ENCODE assay signal across 9 mouse cellular contexts in the genomic region with DNA sequence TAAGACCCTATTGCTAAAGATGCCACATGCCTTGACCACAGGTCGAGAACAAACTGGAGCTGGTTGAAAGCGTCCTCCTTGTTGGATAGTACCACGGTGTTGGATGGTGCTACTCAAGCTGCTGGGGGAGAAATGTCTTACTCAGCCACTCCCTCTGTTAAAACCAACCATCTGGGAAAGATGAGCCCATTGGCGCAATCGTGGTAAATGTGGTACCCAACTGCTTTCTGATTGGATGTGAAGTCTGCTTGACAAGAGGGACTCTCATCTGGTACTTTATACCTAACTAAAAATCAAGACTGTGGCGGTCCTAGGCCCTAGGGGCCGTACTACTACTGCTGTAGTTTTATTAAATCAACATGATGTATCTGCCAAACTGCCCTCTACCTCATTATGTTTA. TPM values are rescaled to one million over a fixed set of nuclear protein-coding genes. Genes with fewer than 3 reads are reported as not detected.
DNase-seq lines count a peak whose midpoint lies in the region; ATAC-seq and TF ChIP-seq lines count a peak whose summit lies in the region.
"Had no signal": no experiment of that assay in that cellular context is flagged by ENCODE, and none has a peak within 500 bp of the region (broad histone marks: within the 10 kb centered on the region; RNA-seq: fewer than 3 reads in every experiment).

No protein-coding gene starts in this region.

- WGBS in heart, postnatal 0 days, result 80% methylated on average over 7 of the region's 7 CpGs
- 81% methylated on average over 7 of the region's 7 CpGs for WGBS in hindbrain, embryonic 10.5 days
- 80% methylated on average over 7 of the region's 7 CpGs for WGBS in midbrain, embryonic 12.5 days

- peaks cover 14% of the 10 kb centered on the region for H3K4me1 ChIP-seq in heart, postnatal 0 days (ENCODE audit: control insufficient read depth, insufficient read depth)
- peaks cover 59% of the 10 kb centered on the region for H3K4me1 ChIP-seq in G1E (ENCODE audit: insufficient read depth, low read depth, low read length)
- peaks cover 21% of the 10 kb centered on the region for H3K4me1 ChIP-seq in hindbrain, embryonic 10.5 days (replicated peaks)
- H3K4me1 ChIP-seq in midbrain, embryonic 12.5 days, result peaks cover 18% of the 10 kb centered on the region

- H3K36me3 ChIP-seq in heart, postnatal 0 days (replicated peaks; ENCODE audit: control insufficient read depth, insufficient read depth, low read length), result peaks cover 11% of the 10 kb centered on the region
- H3K36me3 ChIP-seq in G1E (replicated peaks), result peaks cover 71% of the 10 kb centered on the region
- H3K36me3 ChIP-seq in hindbrain, embryonic 10.5 days, result peaks cover 15% of the 10 kb centered on the region
- peaks cover 9% of the 10 kb centered on the region; the same call in 1 of the 2 replicates for H3K36me3 ChIP-seq in midbrain, embryonic 12.5 days

- no peak for TF ChIP-seq CTCF in heart, postnatal 0 days (IDR thresholded peaks at IDR 0.05; ENCODE audit: low read depth)
- TF ChIP-seq CTCF in G1E (IDR thresholded peaks at IDR 0.05; ENCODE audit: low read depth, low read length), result no peak

- peak overlapping the region; percentile 71; the same call in 1 of the 2 replicates for H3K9ac ChIP-seq in heart, postnatal 0 days (replicated peaks; ENCODE audit: low read depth, low read length)
- peak overlapping the region; percentile 58; the same call in 1 of the 2 replicates for H3K9ac ChIP-seq in midbrain, embryonic 12.5 days (replicated peaks)

- no peak for TF ChIP-seq EP300 in heart, postnatal 0 days (IDR thresholded peaks at IDR 0.05; ENCODE audit: low read depth)

- intact Hi-C loops in heart, postnatal 36 days (cut with DNase I), result loop anchor here (2.0 kb wide), 1 partner anchor 16 kb away; no protein-coding TSS in a partner anchor

- H3K4me3 ChIP-seq in heart, postnatal 0 days (ENCODE audit: low read depth, low read length), result peak overlapping the region; percentile 69
- peak overlapping the region; percentile 77 for H3K4me3 ChIP-seq in G1E (ENCODE audit: low read depth, low read length)
- H3K4me3 ChIP-seq in hindbrain, embryonic 10.5 days, result peak overlapping the region; percentile 75
- peak overlapping the region; percentile 66 for H3K4me3 ChIP-seq in midbrain, embryonic 12.5 days

- no peaks in the 10 kb centered on the region for H3K27me3 ChIP-seq in heart, postnatal 0 days (ENCODE audit: control insufficient read depth, insufficient read depth, low read length)
- H3K27me3 ChIP-seq in G1E (ENCODE audit: insufficient read depth, low read length), result no peaks in the 10 kb centered on the region
- no peaks in the 10 kb centered on the region for H3K27me3 ChIP-seq in hindbrain, embryonic 10.5 days (ENCODE audit: insufficient read depth, poor library complexity, severe bottlenecking)
- H3K27me3 ChIP-seq in midbrain, embryonic 12.5 days, result no peaks in the 10 kb centered on the region

- no peaks in the 10 kb centered on the region for H3K9me3 ChIP-seq in heart, postnatal 0 days (replicated peaks; ENCODE audit: control insufficient read depth, low read length)
- no peaks in the 10 kb centered on the region for H3K9me3 ChIP-seq in G1E (replicated peaks)
- no peaks in the 10 kb centered on the region for H3K9me3 ChIP-seq in hindbrain, embryonic 10.5 days
- no peaks in the 10 kb centered on the region for H3K9me3 ChIP-seq in midbrain, embryonic 12.5 days

- no peak overlapping the region for H3K27ac ChIP-seq in heart, postnatal 0 days (ENCODE audit: low read depth)
- no peak overlapping the region for H3K27ac ChIP-seq in hindbrain, embryonic 10.5 days
- no peak overlapping the region for H3K27ac ChIP-seq in midbrain, embryonic 12.5 days (replicated peaks)

- no peak for DNase-seq in heart, postnatal 0 days (ENCODE audit: low spot score)
- no peak for DNase-seq in heart, postnatal 36 days
- peak; percentile 39 for DNase-seq in G1E (ENCODE audit: low spot score)
- DNase-seq in hindbrain, embryonic 10.5 days (ENCODE audit: low spot score), result no peak
- no peak for DNase-seq in spleen, postnatal 36 days (ENCODE audit: low spot score in 2 of 2)
- DNase-seq in urinary bladder, postnatal 36 days (ENCODE audit: low spot score in 2 of 2), result no peak
- DNase-seq in left cerebral cortex, adult 8-10 months (ENCODE audit: low spot score in 2 of 2), result no peak

- H3K4me2 ChIP-seq in heart, postnatal 0 days (ENCODE audit: low read depth, low read length), result peak overlapping the region; percentile 70
- H3K4me2 ChIP-seq in midbrain, embryonic 12.5 days (replicated peaks), result peak overlapping the region; percentile 71

- no peak for ATAC-seq in heart, postnatal 0 days (ENCODE audit: insufficient read depth, low read depth)
- ATAC-seq in G1E (ENCODE audit: extremely low read depth, insufficient number of reproducible peaks, low FRiP score, poor library complexity, severe bottlenecking), result no peak
- no peak for ATAC-seq in midbrain, embryonic 12.5 days (ENCODE audit: low FRiP score, low read depth)

RNA-seq across cellular contexts. Expression of gene Mitd1, which starts 1.0 kb away (rescaled TPM):
- 0.34 and 1.3 TPM in 2 replicates for total RNA-seq in heart, postnatal 0 days (2014; rRNA removed; ENCODE audit: low replicate concordance)
- polyA plus RNA-seq in heart, postnatal 0 days (2015; fragmentation: Nextera tagmentation; extraction: Ambion mirVana), result 8.6 and 9.0 TPM in 2 replicates
- total RNA-seq in heart, postnatal 36 days (2021), result 1 to 10 TPM; 3.4 to 4.9 TPM
- 51.3 and 68.6 TPM in 2 replicates for total RNA-seq in G1E (2014; fragmentation: Nextera tagmentation)
- total RNA-seq in G1E (2017), result 112 and 115 TPM in 2 replicates
- polyA plus RNA-seq in G1E (2012), result 5.5 and 8.6 TPM in 2 replicates
- polyA plus RNA-seq in hindbrain, embryonic 10.5 days (2016; fragmentation: Nextera tagmentation; extraction: Ambion mirVana), result 19.8 and 24.2 TPM in 2 replicates
- 20.4 TPM in 2 replicates for polyA plus RNA-seq in midbrain, embryonic 12.5 days (2016; fragmentation: Nextera tagmentation; extraction: Ambion mirVana)
- total RNA-seq in left cerebral cortex, adult 8-10 months (2022), result 10 to 100 TPM in 2 of 4 experiments, 1 to 10 TPM in 2; 7.4 to 11.8 (median 9.4) TPM

RNA-seq across cellular contexts. Expression of gene Mrpl30, which starts 1.1 kb away (rescaled TPM):
- 156 and 175 TPM in 2 replicates for total RNA-seq in heart, postnatal 0 days (2014; rRNA removed; ENCODE audit: low replicate concordance)
- polyA plus RNA-seq in heart, postnatal 0 days (2015; fragmentation: Nextera tagmentation; extraction: Ambion mirVana), result 478 and 500 TPM in 2 replicates
- total RNA-seq in heart, postnatal 36 days (2021), result 100 to 1,000 TPM; 396 to 431 TPM
- total RNA-seq in G1E (2014; fragmentation: Nextera tagmentation), result 249 and 299 TPM in 2 replicates
- total RNA-seq in G1E (2017), result 412 and 469 TPM in 2 replicates
- polyA plus RNA-seq in G1E (2012), result 43.2 and 76.5 TPM in 2 replicates
- polyA plus RNA-seq in hindbrain, embryonic 10.5 days (2016; fragmentation: Nextera tagmentation; extraction: Ambion mirVana), result 240 and 244 TPM in 2 replicates
- 210 and 215 TPM in 2 replicates for polyA plus RNA-seq in midbrain, embryonic 12.5 days (2016; fragmentation: Nextera tagmentation; extraction: Ambion mirVana)
- total RNA-seq in left cerebral cortex, adult 8-10 months (2022), result 100 to 1,000 TPM; 129 to 154 (median 145) TPM

RNA-seq across cellular contexts. Expression of gene Lipt1, which starts 17.7 kb away (rescaled TPM):
- total RNA-seq in heart, postnatal 0 days (2014; rRNA removed; ENCODE audit: low replicate concordance), result 6.9 and 8.9 TPM in 2 replicates
- polyA plus RNA-seq in heart, postnatal 0 days (2015; fragmentation: Nextera tagmentation; extraction: Ambion mirVana), result 10.4 and 12.0 TPM in 2 replicates
- total RNA-seq in heart, postnatal 36 days (2021), result 10 to 100 TPM; 12.2 to 12.3 TPM
- total RNA-seq in G1E (2014; fragmentation: Nextera tagmentation), result 16.9 and 20.0 TPM in 2 replicates
- total RNA-seq in G1E (2017), result 9.2 and 9.7 TPM in 2 replicates
- 0.88 and 1.1 TPM in 2 replicates for polyA plus RNA-seq in G1E (2012)
- polyA plus RNA-seq in hindbrain, embryonic 10.5 days (2016; fragmentation: Nextera tagmentation; extraction: Ambion mirVana), result 5.9 and 7.3 TPM in 2 replicates
- polyA plus RNA-seq in midbrain, embryonic 12.5 days (2016; fragmentation: Nextera tagmentation; extraction: Ambion mirVana), result 7.4 and 7.7 TPM in 2 replicates
- 10 to 100 TPM in 3 of 4 experiments, 1 to 10 TPM in 1; 9.2 to 13.0 (median 11.9) TPM for total RNA-seq in left cerebral cortex, adult 8-10 months (2022)

RNA-seq across cellular contexts. Expression of gene Tsga10, which starts 23.0 kb away (rescaled TPM):
- 1.5 and 3.7 TPM in 2 replicates for total RNA-seq in heart, postnatal 0 days (2014; rRNA removed; ENCODE audit: low replicate concordance)
- 3.1 and 3.6 TPM in 2 replicates for polyA plus RNA-seq in heart, postnatal 0 days (2015; fragmentation: Nextera tagmentation; extraction: Ambion mirVana)
- 1 to 10 TPM; 3.8 to 3.9 TPM for total RNA-seq in heart, postnatal 36 days (2021)
- total RNA-seq in G1E (2014; fragmentation: Nextera tagmentation), result 8.6 and 10.2 TPM in 2 replicates
- total RNA-seq in G1E (2017), result 7.4 and 8.9 TPM in 2 replicates
- 0.23 and 0.41 TPM in 2 replicates for polyA plus RNA-seq in G1E (2012)
- 12.4 and 14.5 TPM in 2 replicates for polyA plus RNA-seq in hindbrain, embryonic 10.5 days (2016; fragmentation: Nextera tagmentation; extraction: Ambion mirVana)
- 22.5 and 26.2 TPM in 2 replicates for polyA plus RNA-seq in midbrain, embryonic 12.5 days (2016; fragmentation: Nextera tagmentation; extraction: Ambion mirVana)
- total RNA-seq in left cerebral cortex, adult 8-10 months (2022), result 10 to 100 TPM; 15.9 to 18.9 (median 17.4) TPM

RNA-seq across cellular contexts. Expression of gene Lyg2, which starts 27.1 kb away (rescaled TPM):
- total RNA-seq in heart, postnatal 0 days (2014; rRNA removed; ENCODE audit: low replicate concordance), result not detected in 2 replicates
- polyA plus RNA-seq in heart, postnatal 0 days (2015; fragmentation: Nextera tagmentation; extraction: Ambion mirVana), result not detected in 2 replicates
- total RNA-seq in heart, postnatal 36 days (2021), result not detected
- total RNA-seq in G1E (2014; fragmentation: Nextera tagmentation) (not detected in 2 replicates), G1E (2017) (0.05 and 0.06 TPM in 2 replicates)
- not detected in 2 replicates for polyA plus RNA-seq in G1E (2012)
- not detected in 2 replicates for polyA plus RNA-seq in hindbrain, embryonic 10.5 days (2016; fragmentation: Nextera tagmentation; extraction: Ambion mirVana)
- not detected in 2 replicates for polyA plus RNA-seq in midbrain, embryonic 12.5 days (2016; fragmentation: Nextera tagmentation; extraction: Ambion mirVana)
- total RNA-seq in left cerebral cortex, adult 8-10 months (2022), result not detected
- total RNA-seq: left cerebral cortex, postnatal 25 days had no signal

Comparison
In these comparisons a context has a peak if more than half of its experiments do, and no peak if none do; other contexts are left out.
1. RNA of gene Mitd1, which starts 1.0 kb away (total RNA-seq): 51.3 to 115 TPM in G1E; 7.4 to 11.8 TPM in left cerebral cortex, adult 8-10 months, 3.4 to 4.9 TPM in heart, postnatal 36 days and 0.34 to 1.3 TPM in heart, postnatal 0 days; every median in the first group is over 4 times any median in the second.
2. Peak in every context shown above with its lines, with median percentiles within 50 percentile points of each other: H3K4me3 ChIP-seq.